Mouse (Mus musculus): ENCODE results near the gene Map1lc3b.

GRCm38 (mm10) chr8:121541862-121542261 lies 48.3 kb upstream of the Map1lc3b start:
- TF ChIP-seq CTCF (IDR thresholded peaks at IDR 0.05; ENCODE audit: insufficient read depth, low read length) = no peak
- TF ChIP-seq POLR2A (IDR thresholded peaks at IDR 0.05; ENCODE audit: borderline replicate concordance, extremely low read depth, low read depth, low read length) = no peak
